Comparison of ENCODE assay signal across 9 mouse cellular contexts in genomic region chr10:92307861-92308260, GRCm38 (mm10).
DNase-seq lines count a peak whose midpoint lies in the region; ATAC-seq and TF ChIP-seq lines count a peak whose summit lies in the region.
"Had no signal": no experiment of that assay in that cellular context is flagged by ENCODE, and none has a peak within 500 bp of the region (broad histone marks: within the 10 kb centered on the region; RNA-seq: fewer than 3 reads in every experiment).

No protein-coding gene starts in this region.

- H3K9ac ChIP-seq in heart, embryonic 13.5 days: no peak overlapping the region
- H3K9ac ChIP-seq in liver, embryonic 14.5 days (replicated peaks): no peak overlapping the region
- no peak overlapping the region for H3K9ac ChIP-seq in liver, embryonic 12.5 days

- no peak for DNase-seq in heart, adult 11 months
- DNase-seq in liver, embryonic 14.5 days (ENCODE audit: low read depth in 3 of 3, low spot score in 3 of 3): no peak
- peak; percentile 35 for DNase-seq in R1 (ENCODE audit: low read depth, low spot score)
- DNase-seq in lung, postnatal 36 days: peak; percentile 45
- no peak for DNase-seq in ovary, postnatal 10 days (ENCODE audit: low spot score)

- peak; percentile 42; the same call in 1 of the 2 replicates for TF ChIP-seq CTCF in liver, embryonic 14.5 days (IDR thresholded peaks at IDR 0.05; ENCODE audit: low read depth)

- no peaks in the 10 kb centered on the region for H3K27me3 ChIP-seq in heart, embryonic 13.5 days (replicated peaks)
- H3K27me3 ChIP-seq in liver, embryonic 14.5 days (ENCODE audit: control insufficient read depth, insufficient read depth, low read length): no peaks in the 10 kb centered on the region
- no peaks in the 10 kb centered on the region for H3K27me3 ChIP-seq in liver, embryonic 12.5 days (replicated peaks)

- no peak for TF ChIP-seq EP300 in liver, embryonic 14.5 days (IDR thresholded peaks at IDR 0.05; ENCODE audit: low read depth)

- H3K4me1 ChIP-seq in heart, embryonic 13.5 days: no peaks in the 10 kb centered on the region
- no peaks in the 10 kb centered on the region for H3K4me1 ChIP-seq in liver, embryonic 14.5 days (replicated peaks; ENCODE audit: control insufficient read depth in 2 of 2, insufficient read depth in 2 of 2, low read length in 1 of 2)
- no peaks in the 10 kb centered on the region for H3K4me1 ChIP-seq in liver, embryonic 12.5 days

- H3K4me3 ChIP-seq in heart, embryonic 13.5 days: no peak overlapping the region
- no peak overlapping the region for H3K4me3 ChIP-seq in liver, embryonic 14.5 days (ENCODE audit: insufficient read depth in 1 of 2, low read depth in 2 of 2, low read length in 2 of 2)
- H3K4me3 ChIP-seq in liver, embryonic 12.5 days: no peak overlapping the region

- H3K27ac ChIP-seq in heart, embryonic 13.5 days (replicated peaks): no peak overlapping the region
- H3K27ac ChIP-seq in liver, embryonic 14.5 days: no peak overlapping the region
- no peak overlapping the region for H3K27ac ChIP-seq in liver, embryonic 12.5 days

- 33% methylated on average over 3 of the region's 3 CpGs for WGBS in heart, embryonic 13.5 days
- 16% methylated on average over 3 of the region's 3 CpGs for WGBS in liver, embryonic 14.5 days (ENCODE audit: insufficient replicate concordance)
- WGBS in liver, embryonic 12.5 days (ENCODE audit: insufficient replicate concordance): 18% methylated on average over 3 of the region's 3 CpGs

- no peaks in the 10 kb centered on the region for H3K9me3 ChIP-seq in heart, embryonic 13.5 days
- no peaks in the 10 kb centered on the region for H3K9me3 ChIP-seq in liver, embryonic 14.5 days (ENCODE audit: control insufficient read depth, low read length)
- H3K9me3 ChIP-seq in liver, embryonic 12.5 days (replicated peaks): no peaks in the 10 kb centered on the region

- H3K4me2 ChIP-seq in heart, embryonic 13.5 days: peak overlapping the region; percentile 5; the same call in 1 of the 2 replicates
- H3K4me2 ChIP-seq in liver, embryonic 14.5 days (ENCODE audit: low read depth): no peak overlapping the region
- no peak overlapping the region for H3K4me2 ChIP-seq in liver, embryonic 12.5 days

- no peak for ATAC-seq in heart, embryonic 13.5 days (ENCODE audit: extremely low read depth, insufficient number of reproducible peaks, low FRiP score, low TSS enrichment)
- ATAC-seq in liver, embryonic 14.5 days (ENCODE audit: insufficient read depth): no peak
- no peak for ATAC-seq in liver, embryonic 12.5 days
- ATAC-seq in megakaryocyte-erythroid progenitor cell, adult 5-6 weeks (replicated peaks; ENCODE audit: low FRiP score, low TSS enrichment, poor library complexity, severe bottlenecking): no peak
- ATAC-seq: inflammation-experienced regulatory T-cells, adult 6 months had no signal

- H3K36me3 ChIP-seq in heart, embryonic 13.5 days: no peaks in the 10 kb centered on the region
- H3K36me3 ChIP-seq in liver, embryonic 14.5 days (replicated peaks; ENCODE audit: control insufficient read depth, insufficient read depth, low read depth): no peaks in the 10 kb centered on the region
- H3K36me3 ChIP-seq in liver, embryonic 12.5 days: no peaks in the 10 kb centered on the region

Comparison
In these comparisons a context has a peak if more than half of its experiments do, and no peak if none do; other contexts are left out.
1. DNase-seq: peak in R1 (single experiment) and lung, postnatal 36 days (single experiment); none in heart, adult 11 months (single experiment), liver, embryonic 14.5 days (0 of 3) and ovary, postnatal 10 days (single experiment).